In genomic region chr4:110270046-110270445, GRCm38 (mm10) we compare ENCODE assay signal across 19 mouse cellular contexts.
"Had no signal": no experiment of that assay in that cellular context is flagged by ENCODE, and none has a peak within 500 bp of the region (broad histone marks: within the 10 kb centered on the region; RNA-seq: fewer than 3 reads in every experiment).

No protein-coding gene starts in this region.

- H3K27me3 ChIP-seq: lung, embryonic 15.5 days; midbrain, embryonic 13.5 days; midbrain, embryonic 15.5 days; neural tube, embryonic 12.5 days; neural tube, embryonic 15.5 days had no signal

- DNase-seq: lung, adult 2 months; lung, postnatal 10 days; lung, postnatal 4 days; retina, postnatal 1 day; right cerebral cortex, adult 18-20 months; right cerebral cortex, postnatal 25 days; right cerebral cortex, postnatal 4 days; spleen, adult 18-20 months; thymus, adult 18-20 months; thymus, postnatal 14 days; thymus, postnatal 36 days had no signal

- H3K9me3 ChIP-seq: lung, embryonic 15.5 days; midbrain, embryonic 10.5 days; midbrain, embryonic 13.5 days; midbrain, embryonic 15.5 days; neural tube, embryonic 12.5 days; neural tube, embryonic 15.5 days had no signal

- H3K36me3 ChIP-seq: lung, embryonic 15.5 days; midbrain, embryonic 15.5 days; neural tube, embryonic 12.5 days; neural tube, embryonic 15.5 days had no signal

- H3K4me3 ChIP-seq: lung, embryonic 15.5 days; midbrain, embryonic 10.5 days; midbrain, embryonic 13.5 days; midbrain, embryonic 15.5 days; myocyte; neural tube, embryonic 12.5 days; neural tube, embryonic 15.5 days had no signal

- H3K4me2 ChIP-seq: lung, embryonic 15.5 days; midbrain, embryonic 13.5 days; midbrain, embryonic 15.5 days; neural tube, embryonic 12.5 days; neural tube, embryonic 15.5 days had no signal

- H3K4me1 ChIP-seq: lung, embryonic 15.5 days; neural tube, embryonic 12.5 days had no signal

- H3K27ac ChIP-seq: liver, embryonic 14.5 days; lung, embryonic 15.5 days; midbrain, embryonic 10.5 days; midbrain, embryonic 13.5 days; midbrain, embryonic 15.5 days; neural tube, embryonic 12.5 days; neural tube, embryonic 15.5 days had no signal

- H3K9ac ChIP-seq: liver, embryonic 14.5 days; lung, embryonic 15.5 days; midbrain, embryonic 13.5 days; midbrain, embryonic 15.5 days; neural tube, embryonic 12.5 days; neural tube, embryonic 15.5 days had no signal

- ATAC-seq: midbrain, embryonic 13.5 days; midbrain, embryonic 15.5 days had no signal
